Mouse (Mus musculus) liver, embryonic 14.5 days (tissue): ENCODE measurements around the gene Tmem151a. TPM values are rescaled to one million over a fixed set of nuclear protein-coding genes. Genes with fewer than 3 reads are reported as not detected.
A peak's percentile ranks its signal among the peaks of the same experiment; 100 is the strongest.

ENCODE experiments used
- ATAC-seq: fragments of 200-750 bp; cut with Nextera tagmentation; 2 replicates; pipeline ENCODE4 v1.8.0; 2017; ENCODE audit warnings: moderate number of reproducible peaks, mild to moderate bottlenecking, moderate library complexity; ENCODE audit not compliant: insufficient read depth
- DNase-seq, 3 experiments: peaks; one replicate each; pipeline ENCODE4 v3.0.0-alpha.2; 2012 to 2013; ENCODE audit warnings: low read depth in 3 of 3, low spot score in 3 of 3
- H3K27ac ChIP-seq: fragments of 300-500 bp; sonication (generic); 2 replicates; pipeline ENCODE4 v1.5.1; 2014; ENCODE audit warnings: moderate library complexity, mild to moderate bottlenecking, control low read depth, inconsistent platforms
- H3K27me3 ChIP-seq: fragments of 300-500 bp; sonication (generic); 2 replicates; pipeline ENCODE4 v1.6.1; 2014; ENCODE audit warnings: mild to moderate bottlenecking, low read length, moderate library complexity; ENCODE audit not compliant: control insufficient read depth, insufficient read depth
- H3K36me3 ChIP-seq: fragments of 300-500 bp; sonication (generic); replicated peaks from 2 replicates; pipeline ENCODE4 v1.6.1; 2014; ENCODE audit warnings: low read depth; ENCODE audit not compliant: control insufficient read depth, insufficient read depth
- H3K4me1 ChIP-seq, 2 experiments: fragments of 200-500 bp in 1 of 2; fragments of 300-500 bp in 1 of 2; sonication (generic) in 1 of 2; replicated peaks; 2 replicates each; pipeline ENCODE4 v1.6.1; 2012 to 2014; ENCODE audit warnings: antibody characterized with exemption in 1 of 2, inconsistent platforms in 1 of 2, low read length in 1 of 2; ENCODE audit not compliant: control insufficient read depth in 2 of 2, insufficient read depth in 2 of 2
- H3K4me2 ChIP-seq: fragments of 300-500 bp; sonication (generic); 2 replicates; pipeline ENCODE4 v1.6.1; 2014; ENCODE audit warnings: low read depth, mild to moderate bottlenecking, control low read depth, moderate library complexity
- H3K4me3 ChIP-seq, 2 experiments: fragments of 200-500 bp in 1 of 2; fragments of 300-500 bp in 1 of 2; sonication (generic) in 1 of 2; 2 replicates each; pipeline ENCODE4 v1.5.1; 2012 to 2014; ENCODE audit warnings: low read depth in 2 of 2, low read length in 2 of 2, mild to moderate bottlenecking in 2 of 2, control low read depth in 1 of 2, inconsistent platforms in 1 of 2, moderate library complexity in 1 of 2; ENCODE audit not compliant: insufficient read depth in 1 of 2
- H3K9ac ChIP-seq: fragments of 300-500 bp; sonication (generic); replicated peaks from 2 replicates; pipeline ENCODE4 v1.6.1; 2014; ENCODE audit warnings: mild to moderate bottlenecking, control low read depth, moderate library complexity
- H3K9me3 ChIP-seq: fragments of 300-500 bp; sonication (generic); 2 replicates; pipeline ENCODE4 v1.6.1; 2016; ENCODE audit warnings: low read length, mixed read lengths; ENCODE audit not compliant: control insufficient read depth
- CTCF ChIP-seq: IDR thresholded peaks from 2 replicates; pipeline ENCODE4 v1.5.1; 2016; ENCODE audit warnings: antibody characterized with exemption, low read depth, control low read depth
- EP300 ChIP-seq: IDR thresholded peaks from 2 replicates; pipeline ENCODE4 v1.6.1; 2016; ENCODE audit warnings: antibody characterized with exemption, low read depth
- WGBS: fragments of 180-500 bp; shearing (Covaris S2); extraction: QIAGEN DNeasy Blood & Tissue Kit; methylation state at CpG from one replicate; pipeline ENCODE4 v1.1.7; 2014; ENCODE audit not compliant: insufficient replicate concordance; 5-methylcytosine and 5-hydroxymethylcytosine counted together
- polyA plus RNA-seq, 2 experiments: library from polyadenylated mRNA; depleted of rRNA in 1 of 2; stranded (reverse) in 1 of 2; unstranded in 1 of 2; fragments of >200 nt; fragmentation: Nextera tagmentation in 1 of 2; extraction: Ambion mirVana in 1 of 2; gene quantifications; 2 replicates each; pipeline versions ENCODE4 v1.2.1 to v1.2.3; 2012 to 2014

Tmem151a gene
- polyA plus RNA-seq, 2 experiments, result 0.18 to 0.25 TPM

DNA sequence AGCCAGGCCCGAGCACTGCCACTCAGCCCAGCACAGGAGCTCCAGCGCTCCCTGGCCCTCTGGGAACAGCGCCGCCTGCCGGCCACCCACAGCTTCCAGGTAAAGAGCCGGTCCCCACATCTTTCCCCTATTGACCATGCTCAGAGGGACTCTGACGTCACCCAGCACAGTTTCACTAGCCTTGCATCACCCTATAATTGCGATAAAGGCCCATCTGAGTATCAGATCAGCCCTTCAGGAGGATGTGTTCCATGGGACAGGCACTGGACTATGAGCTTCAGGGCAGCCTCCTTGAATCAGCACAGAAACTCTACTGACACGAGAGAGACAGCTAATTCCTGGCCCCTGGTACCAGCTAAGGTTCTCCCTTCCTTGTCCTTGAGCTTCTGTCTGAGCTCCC is 31.4 kb downstream of the Tmem151a start:
- Histone ChIP-seq H3K36me3 (no peaks in the 10 kb centered on the region), H3K4me3 (no peak overlapping the region), H3K27ac (no peak overlapping the region), H3K4me1 (peaks cover 0 to 7% of the 10 kb centered on the region in 2 experiments; a peak in 3 of 4 replicates), H3K9me3 (no peaks in the 10 kb centered on the region), H3K9ac (no peak overlapping the region), H3K4me2 (no peak overlapping the region), H3K27me3 (peaks cover 21% of the 10 kb centered on the region)
- TF ChIP-seq EP300, result no peak
- peak; percentile 94 for TF ChIP-seq CTCF
- 26% methylated on average over 9 of the region's 9 CpGs for WGBS
- no peak for DNase-seq
- ATAC-seq, result no peak

DNA sequence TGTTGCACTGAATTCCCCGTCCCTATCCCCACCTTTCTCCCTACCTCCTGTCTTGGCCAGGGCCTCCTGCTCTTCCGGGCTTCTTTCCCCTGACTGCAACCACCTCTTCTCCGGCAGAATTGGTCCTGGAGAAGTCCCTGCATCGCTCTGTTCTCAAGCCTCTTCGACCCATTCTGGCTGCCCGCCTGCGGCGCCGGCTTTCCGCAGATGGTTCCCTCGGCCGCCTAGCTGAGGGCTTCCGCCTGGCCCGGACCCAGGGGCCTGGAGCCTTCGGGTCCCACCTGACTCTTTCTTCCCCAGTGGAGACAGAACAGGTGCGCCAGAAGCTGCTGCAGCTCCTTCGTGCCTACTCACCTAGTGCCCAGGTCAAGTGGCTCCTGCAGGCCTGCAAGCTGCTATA is 32.5 kb downstream of the Tmem151a start:
- 72% methylated on average over 17 of the region's 17 CpGs for WGBS

DNA sequence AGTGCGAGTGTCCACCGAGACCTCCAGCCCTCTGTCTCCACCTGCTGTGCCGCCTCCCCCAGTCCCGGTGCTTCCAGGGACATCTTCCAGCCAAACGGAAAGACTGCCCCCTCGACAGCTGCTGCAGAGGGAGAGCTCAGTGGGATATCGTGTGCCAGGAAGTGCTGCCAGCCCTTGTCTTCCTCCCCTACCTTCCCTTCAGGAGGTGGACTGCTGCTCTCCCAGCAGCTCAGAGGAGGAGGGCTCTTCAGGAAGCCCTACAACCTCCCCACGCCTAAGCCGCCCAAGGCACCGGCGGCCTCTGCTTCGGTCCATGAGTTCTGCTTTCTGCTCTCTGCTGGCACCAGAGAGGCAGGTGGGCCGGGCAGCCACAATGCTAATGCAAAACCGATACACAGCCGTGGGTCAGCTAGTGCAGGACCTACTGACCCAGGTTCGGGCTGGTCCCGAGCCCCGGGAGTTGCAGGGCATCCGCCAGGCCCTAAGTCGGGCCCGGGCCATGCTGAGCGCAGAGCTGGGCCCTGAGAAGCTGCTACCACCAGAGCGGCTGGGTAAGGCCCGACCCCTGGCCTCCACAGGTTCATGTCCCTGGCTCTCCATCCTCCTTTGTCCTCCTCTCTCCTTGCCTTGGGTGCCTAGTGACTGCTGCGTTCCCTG is 33.0 kb downstream of the Tmem151a start:
- ATAC-seq (no peak), DNase-seq (no peak)
- no peak for TF ChIP-seq CTCF
- TF ChIP-seq EP300, result no peak
- no peak overlapping the region for H3K9ac ChIP-seq
- WGBS, result 34% methylated on average over 25 of the region's 25 CpGs
- H3K4me2 ChIP-seq, result no peak overlapping the region
- H3K27me3 ChIP-seq, result peaks cover 21% of the 10 kb centered on the region
- no peak overlapping the region for H3K4me3 ChIP-seq
- no peaks in the 10 kb centered on the region for H3K9me3 ChIP-seq
- H3K36me3 ChIP-seq, result no peaks in the 10 kb centered on the region
- no peaks in the 10 kb centered on the region; a peak in 1 of 4 replicates for H3K4me1 ChIP-seq
- H3K27ac ChIP-seq, result no peak overlapping the region

More for the DNA sequence above, 32.5 kb downstream of the Tmem151a start:
- Histone ChIP-seq H3K9me3 (no peaks in the 10 kb centered on the region), H3K36me3 (no peaks in the 10 kb centered on the region), H3K27ac (no peak overlapping the region), H3K9ac (no peak overlapping the region), H3K4me2 (no peak overlapping the region), H3K4me1 (no peaks in the 10 kb centered on the region; a peak in 1 of 4 replicates), H3K4me3 (no peak overlapping the region), H3K27me3 (peaks cover 21% of the 10 kb centered on the region)
- no peak for TF ChIP-seq EP300
- no peak for TF ChIP-seq CTCF
- DNase-seq, result no peak
- ATAC-seq, result no peak

DNA sequence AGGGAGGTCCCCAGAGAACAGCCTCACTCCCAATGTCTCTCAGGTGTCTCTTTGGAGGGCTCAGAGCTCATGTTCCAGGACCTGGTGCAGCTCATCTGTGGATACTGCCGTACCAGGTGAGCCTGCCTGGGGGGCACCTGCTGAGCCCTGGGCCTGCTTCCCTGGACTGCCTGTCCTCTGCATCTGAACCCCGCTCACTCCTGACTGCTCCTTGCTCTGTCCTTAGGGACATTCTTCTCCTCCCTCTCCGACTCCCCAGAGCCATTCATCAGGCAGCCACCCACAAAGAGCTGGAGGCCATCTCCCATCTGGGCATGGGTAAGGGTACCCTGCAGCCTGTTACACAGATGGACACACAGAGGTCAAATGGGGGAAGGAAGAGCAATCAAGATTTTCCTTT is 33.8 kb downstream of the Tmem151a start:
- H3K36me3 ChIP-seq, result no peaks in the 10 kb centered on the region
- ATAC-seq, result no peak
- no peak for TF ChIP-seq CTCF
- TF ChIP-seq EP300, result no peak
- peaks cover 21% of the 10 kb centered on the region for H3K27me3 ChIP-seq
- no peak overlapping the region for H3K9ac ChIP-seq
- 50% methylated on average over 3 of the region's 3 CpGs for WGBS
- H3K9me3 ChIP-seq, result no peaks in the 10 kb centered on the region
- no peak for DNase-seq
- no peaks in the 10 kb centered on the region; a peak in 1 of 4 replicates for H3K4me1 ChIP-seq
- no peak overlapping the region for H3K27ac ChIP-seq
- H3K4me3 ChIP-seq, result no peak overlapping the region
- H3K4me2 ChIP-seq, result no peak overlapping the region

DNA sequence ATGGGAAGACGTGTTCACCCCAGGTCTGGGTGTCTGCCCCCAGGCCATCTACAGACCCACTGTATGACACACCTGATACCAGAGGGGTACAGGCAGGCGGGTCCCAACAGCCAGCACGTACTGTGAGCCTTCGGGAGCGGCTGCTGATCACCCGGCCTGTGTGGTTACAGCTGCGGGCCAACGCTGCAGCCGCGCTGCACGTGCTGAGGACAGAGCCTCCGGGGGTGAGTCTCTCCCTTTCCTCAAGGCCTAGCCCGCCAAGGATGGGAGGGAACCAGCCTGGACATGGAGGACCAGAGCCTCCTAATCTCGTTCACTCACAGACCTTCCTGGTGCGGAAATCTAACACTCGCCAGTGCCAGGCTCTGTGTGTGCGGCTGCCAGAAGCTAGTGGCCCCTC is 34.3 kb downstream of the Tmem151a start:
- H3K36me3 ChIP-seq, result no peaks in the 10 kb centered on the region
- H3K9ac ChIP-seq, result no peak overlapping the region
- DNase-seq, result no peak
- H3K27me3 ChIP-seq, result peaks cover 21% of the 10 kb centered on the region
- no peak overlapping the region for H3K4me3 ChIP-seq
- peak overlapping the region; percentile 13; the same call in 1 of the 2 replicates for H3K4me2 ChIP-seq
- TF ChIP-seq CTCF, result no peak
- no peak for TF ChIP-seq EP300
- no peaks in the 10 kb centered on the region for H3K9me3 ChIP-seq
- no peak overlapping the region for H3K27ac ChIP-seq
- no peaks in the 10 kb centered on the region for H3K4me1 ChIP-seq
- 14% methylated on average over 17 of the region's 17 CpGs for WGBS
- ATAC-seq, result no peak
